ENCODE assay signal across 8 mouse cellular contexts in the genomic region with DNA sequence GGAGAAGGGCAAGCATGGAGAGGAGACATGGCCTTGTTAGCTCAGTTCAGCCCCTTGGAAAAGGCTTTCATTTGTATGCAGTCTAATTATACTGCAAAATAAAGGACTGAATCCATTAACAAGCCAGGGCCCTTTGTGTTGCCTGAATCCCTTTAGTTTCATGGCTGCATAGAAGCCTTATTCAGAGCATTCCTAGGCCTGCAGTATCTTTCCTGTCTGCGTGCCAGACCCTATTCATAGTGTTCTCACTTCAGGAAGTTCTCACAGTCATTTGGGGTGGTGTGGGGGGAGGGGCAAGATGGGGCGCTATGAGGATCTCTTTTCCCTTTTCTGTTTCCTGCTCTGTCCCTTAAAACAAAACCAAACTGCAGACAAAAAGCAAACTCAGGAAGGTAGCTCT. TPM values are rescaled to one million over a fixed set of nuclear protein-coding genes. Genes with fewer than 3 reads are reported as not detected.
A peak's percentile ranks its signal among the peaks of the same experiment; 100 is the strongest.
DNase-seq lines count a peak whose midpoint lies in the region; ATAC-seq and TF ChIP-seq lines count a peak whose summit lies in the region.

No protein-coding gene starts in this region.

- H3K79me2 ChIP-seq in heart, adult 2 months (replicated peaks; ENCODE audit: control insufficient read depth, insufficient read depth, low read length), result peaks cover 6% of the 10 kb centered on the region; the same call in 1 of the 2 replicates

- H3K27ac ChIP-seq in heart, adult 2 months, result peak overlapping the region; percentile 82
- no peak overlapping the region for H3K27ac ChIP-seq in intestine, postnatal 0 days (ENCODE audit: low read depth, low read length)

- peak; percentile 84; the same call in 1 of the 2 replicates for TF ChIP-seq EP300 in heart, adult 2 months (IDR thresholded peaks at IDR 0.05; ENCODE audit: insufficient read depth, low read depth, low read length)

- no peak for TF ChIP-seq CTCF in heart, adult 2 months (IDR thresholded peaks at IDR 0.05)
- no peak for TF ChIP-seq CTCF in intestine, postnatal 0 days (IDR thresholded peaks at IDR 0.05; ENCODE audit: low read depth)

- DNase-seq in adrenal gland, adult 2 months, result peak; percentile 50
- no peak for DNase-seq in adrenal gland, adult 8-10 months
- DNase-seq in embryo, embryonic 9.5 days (ENCODE audit: extremely low spot score), result peak; percentile 60
- peak; percentile 67 to 77 for DNase-seq in heart, adult 2 months
- DNase-seq in left cerebral cortex, postnatal 25 days (ENCODE audit: low spot score in 2 of 2), result peak; percentile 64 to 86
- DNase-seq in neural tube, embryonic 10.5 days (ENCODE audit: extremely low spot score, low spot score), result peak; percentile 39
- peak; percentile 40 to 47 for DNase-seq in thymus, postnatal 36 days

- no peak for ATAC-seq in intestine, postnatal 0 days

- no peak for TF ChIP-seq POLR2A in heart, adult 2 months (IDR thresholded peaks at IDR 0.05; ENCODE audit: insufficient read depth, low read depth, low read length)

- WGBS in heart, adult 2 months, result 0% methylated on average over 2 of the region's 2 CpGs
- 11% methylated on average over 2 of the region's 2 CpGs for WGBS in intestine, postnatal 0 days

- intact Hi-C loops in heart, adult 2 months (cut with DNase I), result loop anchor here (2.0 kb wide), 1 partner anchor 27 kb away; no protein-coding TSS in a partner anchor
- intact Hi-C loops in left cerebral cortex, postnatal 25 days (cut with DNase I), result loop anchor here (2.0 kb wide), 1 partner anchor 27 kb away; no protein-coding TSS in a partner anchor

- 0 out of 2 replicates have a peak overlapping the region, but pooled peaks have one; percentile 24 for H3K4me2 ChIP-seq in intestine, postnatal 0 days (replicated peaks; ENCODE audit: low read depth)

- no peaks in the 10 kb centered on the region for H3K27me3 ChIP-seq in heart, adult 2 months (ENCODE audit: control insufficient read depth, insufficient read depth, low read length)
- no peaks in the 10 kb centered on the region for H3K27me3 ChIP-seq in intestine, postnatal 0 days (replicated peaks; ENCODE audit: control insufficient read depth, insufficient read depth, low read length)

- H3K36me3 ChIP-seq in heart, adult 2 months (ENCODE audit: control insufficient read depth, insufficient read depth, low read length), result peaks cover 33% of the 10 kb centered on the region
- no peaks in the 10 kb centered on the region for H3K36me3 ChIP-seq in intestine, postnatal 0 days (ENCODE audit: control insufficient read depth, insufficient read depth)

- H3K4me3 ChIP-seq in heart, adult 2 months, result peak overlapping the region; percentile 19; the same call in 1 of the 2 replicates
- no peak overlapping the region for H3K4me3 ChIP-seq in intestine, postnatal 0 days (ENCODE audit: low read depth, low read length)

- H3K9me3 ChIP-seq in intestine, postnatal 0 days (ENCODE audit: control insufficient read depth), result no peaks in the 10 kb centered on the region

- H3K9ac ChIP-seq in heart, adult 2 months (ENCODE audit: low read depth, low read length), result no peak overlapping the region
- no peak overlapping the region for H3K9ac ChIP-seq in intestine, postnatal 0 days (ENCODE audit: low read depth, low read length)

- H3K4me1 ChIP-seq in heart, adult 2 months (ENCODE audit: control insufficient read depth, insufficient read depth, low read length), result peaks cover 31% of the 10 kb centered on the region
- 0 out of 2 replicates have a peak, but pooled peaks cover 4% of the 10 kb centered on the region for H3K4me1 ChIP-seq in intestine, postnatal 0 days (replicated peaks; ENCODE audit: control insufficient read depth, insufficient read depth, low read length)

RNA-seq across cellular contexts. Expression of a gene that starts 28.1 kb away (rescaled TPM):
- total RNA-seq in adrenal gland, adult 2 months (2021), result 10 to 100 TPM; 14.1 to 18.0 TPM
- 12.8 and 13.3 TPM in 2 replicates for polyA plus RNA-seq in adrenal gland, adult 2 months (2012; rRNA removed)
- total RNA-seq in adrenal gland, adult 8-10 months (2022), result 10 to 100 TPM; 15.0 to 20.6 (median 17.5) TPM
- total RNA-seq in heart, adult 2 months (2021), result 10 to 100 TPM; 16.3 to 17.2 TPM
- polyA plus RNA-seq in heart, adult 2 months (2012; rRNA removed), result 9.6 and 15.6 TPM in 2 replicates
- polyA plus RNA-seq in intestine, postnatal 0 days (2015; fragmentation: Nextera tagmentation; extraction: Ambion mirVana), result 1.6 and 2.3 TPM in 2 replicates
- total RNA-seq in left cerebral cortex, postnatal 25 days (2021), result 10 to 100 TPM; 60.2 to 64.6 TPM
